Mouse (Mus musculus) induced T-regulatory cell, adult 2 months (primary cell): ENCODE measurements around the gene Rp9.
"Not testable (repeated sequence)": the region's sequence is repeated elsewhere in the genome, so short reads cannot be mapped to it uniquely, and the experiment has no call there.

ENCODE experiments used
- DNase-seq: peaks from one replicate; pipeline ENCODE4 v3.0.0-alpha.2; 2012; ENCODE audit warnings: low read depth

Gene Rp9

GRCm38 (mm10) chr9:22420491-22420890 is 49.1 kb downstream of the Rp9 start:
- DNase-seq = no peak

DNA sequence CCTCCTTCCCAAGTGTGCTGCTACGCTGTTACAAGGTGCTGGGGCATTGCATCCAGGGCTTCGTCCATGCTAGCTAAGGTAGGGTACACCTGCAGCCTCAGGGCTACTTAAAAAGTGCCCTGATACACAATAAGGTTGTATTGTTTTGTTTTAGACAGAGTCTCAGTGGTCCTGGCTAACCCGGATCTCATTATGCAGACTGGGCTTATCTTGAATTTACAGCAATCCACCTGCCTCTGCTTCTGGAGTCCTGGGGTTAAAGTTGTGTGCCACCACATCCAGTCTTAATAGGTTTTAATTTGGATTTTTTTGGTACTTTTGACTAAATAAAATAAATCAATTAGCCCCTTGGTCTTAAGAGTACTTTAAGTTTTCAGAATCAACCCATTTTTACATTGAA is 49.7 kb downstream of the Rp9 start:
- no peak for DNase-seq

DNA sequence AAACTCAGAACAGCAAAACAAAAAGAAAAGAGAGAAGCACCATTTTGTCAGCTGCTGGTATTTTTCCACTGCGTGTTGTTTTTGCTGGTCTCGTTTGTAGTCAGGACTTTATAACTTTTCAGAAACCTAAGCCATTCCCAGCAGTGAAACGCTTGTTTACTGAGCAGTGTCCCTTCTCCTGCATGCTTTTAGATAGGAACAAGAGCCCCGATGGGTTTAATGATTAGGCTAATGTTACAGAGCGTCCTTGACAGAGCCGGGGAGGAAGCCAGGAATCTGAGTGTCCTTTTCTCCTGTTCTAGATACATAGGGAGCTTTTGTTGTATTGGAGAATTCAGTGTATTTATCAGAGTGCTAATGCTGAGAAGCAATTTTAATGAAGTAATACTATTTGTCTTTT is 52.0 kb downstream of the Rp9 start:
- no peak for DNase-seq

DNA sequence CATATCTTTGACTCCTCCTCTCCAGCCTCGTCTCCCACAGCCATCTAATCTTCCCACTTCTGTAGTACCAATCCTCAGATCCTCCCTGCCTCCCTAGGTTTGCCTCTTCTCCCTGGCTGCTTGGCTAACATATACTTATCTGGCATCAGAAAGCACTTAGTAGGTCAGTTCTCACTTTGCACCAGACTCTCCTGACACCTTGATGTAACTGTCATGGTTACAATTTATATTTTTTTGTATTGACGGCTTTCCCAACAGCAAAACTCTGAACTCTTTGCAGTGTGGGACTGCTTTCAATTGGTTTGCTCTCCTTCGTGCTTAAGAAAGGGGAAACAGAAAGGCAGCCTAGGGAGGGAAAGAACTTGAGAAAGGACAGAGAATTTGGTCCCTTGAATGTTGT is 53.4 kb downstream of the Rp9 start:
- DNase-seq = no peak

GRCm38 (mm10) chr9:22411002-22411857 is 58.3 kb downstream of the Rp9 start, which contains the start of gene 9530077C05Rik:
TSS of gene 9530077C05Rik (plus strand) at chr9:22411513.
- DNase-seq = peak; percentile 95

GRCm38 (mm10) chr9:22409501-22409900 is 60.0 kb downstream of the Rp9 start:
- no peak for DNase-seq

- DNase-seq = not testable (repeated sequence)
Observed at GRCm38 (mm10) chr9:22408344-22408743, 61.2 kb downstream of the Rp9 start.

DNA sequence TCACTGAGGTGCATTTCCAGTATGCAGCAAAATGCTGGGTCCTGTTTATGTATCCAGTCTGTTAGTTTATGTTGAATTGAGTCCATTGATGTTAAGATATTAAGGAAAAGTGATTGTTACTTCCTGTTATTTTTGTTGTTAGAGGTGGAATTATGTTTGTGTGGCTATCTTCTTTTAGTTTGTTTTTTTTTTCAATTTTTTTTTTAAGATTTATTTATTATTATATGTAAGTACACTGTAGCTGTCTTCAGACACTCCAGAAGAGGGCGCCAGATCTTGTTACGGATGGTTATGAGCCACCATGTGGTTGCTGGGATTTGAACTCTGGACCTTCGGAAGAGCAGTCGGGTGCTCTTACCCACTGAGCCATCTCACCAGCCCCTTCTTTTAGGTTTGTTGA is 61.9 kb downstream of the Rp9 start:
- DNase-seq = not testable (repeated sequence)

DNA sequence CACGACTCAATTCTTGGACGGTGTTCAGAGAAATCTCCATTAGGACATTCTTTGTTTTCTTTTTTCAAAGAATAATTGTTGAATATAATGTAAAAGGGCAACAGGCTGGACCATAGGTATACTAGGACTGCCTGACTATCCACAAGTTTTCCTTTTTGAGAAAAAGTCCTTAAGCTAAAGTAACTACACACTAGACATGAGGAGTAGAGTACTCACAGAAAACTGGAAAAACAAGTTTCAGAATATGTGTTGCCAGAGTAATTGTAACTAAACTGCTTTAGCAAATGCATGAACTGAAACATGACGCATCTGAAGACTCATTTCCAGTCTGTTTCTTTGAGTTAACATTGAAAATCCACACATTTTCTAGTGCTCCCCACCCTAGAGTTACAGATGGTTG is 64.1 kb downstream of the Rp9 start:
- no peak for DNase-seq

DNA sequence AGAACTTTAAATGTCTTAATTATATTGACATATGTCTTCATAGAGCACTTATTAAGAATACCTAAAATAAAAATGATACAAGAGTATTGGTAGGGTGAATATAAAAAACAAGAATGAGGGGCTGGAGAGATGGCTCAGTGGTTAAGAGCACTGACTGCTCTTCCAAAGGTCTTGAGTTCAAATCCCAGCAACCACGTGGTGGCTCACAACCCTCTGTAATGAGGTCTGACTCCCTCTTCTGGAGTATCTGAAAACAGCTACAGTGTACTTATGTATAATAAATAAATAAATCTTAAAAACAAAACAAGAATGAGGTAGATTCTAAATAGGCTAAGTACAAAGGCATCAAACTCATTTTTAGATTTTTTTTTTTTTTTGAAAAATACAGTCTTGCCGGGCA is 66.0 kb downstream of the Rp9 start:
- not testable (repeated sequence) for DNase-seq

- no peak for DNase-seq
Observed at GRCm38 (mm10) chr9:22402976-22403375, 66.6 kb downstream of the Rp9 start.

GRCm38 (mm10) chr9:22402001-22402400 is 67.5 kb downstream of the Rp9 start:
- DNase-seq = no peak

DNA sequence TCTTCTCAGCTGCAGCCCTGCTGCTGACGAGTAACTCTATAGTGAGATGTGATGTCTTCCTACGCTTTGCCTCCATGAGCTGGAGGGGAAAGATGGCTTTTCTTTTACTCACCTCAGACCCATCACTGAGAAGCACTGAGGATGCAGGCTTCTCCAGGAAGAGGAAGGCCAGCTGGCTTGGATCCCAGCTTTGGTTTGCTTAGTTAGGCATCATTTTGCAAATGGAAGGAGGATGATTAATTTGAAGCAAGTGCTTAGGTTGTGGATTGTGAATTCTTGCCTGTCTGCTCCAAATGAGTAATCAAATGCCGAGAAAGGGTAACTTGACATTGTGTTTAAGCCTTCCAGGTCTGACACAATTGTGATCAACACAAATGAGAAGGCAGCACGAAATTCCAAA is 70.5 kb downstream of the Rp9 start:
- no peak for DNase-seq

DNA sequence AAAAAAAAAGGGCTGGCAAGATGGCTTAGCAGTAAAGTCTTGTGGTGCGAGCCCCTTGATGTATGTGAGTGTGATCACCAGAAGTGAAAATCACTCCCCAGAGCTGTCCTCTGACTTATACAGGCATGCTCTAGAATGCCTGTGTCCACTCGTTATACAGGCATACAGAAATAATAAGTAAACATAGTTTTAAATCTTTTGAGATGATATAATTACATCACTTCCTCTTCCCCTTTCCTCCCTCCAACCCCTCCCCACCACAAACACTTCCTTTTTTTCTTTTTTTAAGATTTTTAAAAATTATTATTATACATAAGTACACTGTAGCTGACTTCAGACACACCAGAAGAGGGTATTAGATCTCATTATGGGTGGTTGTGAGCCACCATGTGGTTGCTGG is 74.8 kb downstream of the Rp9 start:
- no peak for DNase-seq

GRCm38 (mm10) chr9:22390390-22390789 is 79.2 kb downstream of the Rp9 start:
- DNase-seq = no peak

- no peak for DNase-seq
Observed at GRCm38 (mm10) chr9:22389736-22390245, 79.8 kb downstream of the Rp9 start.

DNA sequence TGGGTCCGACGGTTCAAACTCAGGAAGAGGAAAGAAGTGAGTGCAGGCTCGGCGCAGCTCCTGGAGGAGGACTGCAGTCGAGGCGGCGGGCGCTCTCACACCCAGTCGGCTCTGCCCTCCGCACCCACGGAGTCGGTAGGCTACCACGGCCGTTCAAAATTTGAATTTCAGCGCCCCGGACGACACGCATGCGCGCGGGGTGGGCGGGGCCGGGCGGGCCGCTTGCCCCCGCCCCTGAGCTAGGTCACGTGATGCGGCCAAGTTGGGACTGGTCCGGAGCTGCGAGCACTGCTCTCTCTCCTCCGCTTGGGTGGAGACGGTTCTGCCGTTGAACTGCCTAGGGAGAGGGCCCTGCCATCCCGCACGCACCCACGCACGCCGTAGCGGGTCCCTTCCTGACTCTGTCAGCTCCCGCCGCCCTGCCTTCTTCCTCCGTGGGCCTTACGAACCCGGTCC is 80.5 kb downstream of the Rp9 start, which contains the start of gene Anln:
Gene Anln (minus strand): TSS at position 168 of the 456 bp plus-strand sequence.
- DNase-seq = peak; percentile 95

DNA sequence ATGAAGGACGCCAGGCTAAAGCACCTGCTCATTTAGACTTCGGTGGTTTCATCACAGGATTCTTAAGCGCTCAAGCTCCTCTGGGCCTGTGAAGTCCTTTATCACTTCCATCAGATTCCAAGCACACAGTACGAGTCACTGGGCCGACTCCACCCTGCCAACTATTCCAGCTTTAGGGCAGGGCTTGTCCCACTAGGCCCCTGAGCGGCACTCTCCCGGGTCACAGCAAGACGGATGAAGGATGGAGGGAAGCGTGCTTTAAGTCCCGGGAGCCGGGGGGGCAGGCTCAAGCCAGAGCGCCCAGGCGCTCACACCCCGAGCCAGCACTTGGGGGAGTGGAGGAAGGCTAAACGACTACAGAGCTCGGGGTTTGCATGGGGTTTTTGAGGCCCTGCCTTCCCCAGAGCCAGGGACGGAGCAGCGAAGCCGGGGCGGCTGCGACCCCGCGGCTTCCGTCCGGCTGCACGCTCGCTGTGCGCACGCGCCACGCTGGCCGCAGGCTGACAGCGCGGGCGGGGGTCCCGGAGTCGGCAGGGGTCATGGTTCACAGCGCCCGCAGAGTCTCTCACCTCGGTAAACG is 81.1 kb downstream of the Rp9 start:
- DNase-seq = peak; percentile 73

DNA sequence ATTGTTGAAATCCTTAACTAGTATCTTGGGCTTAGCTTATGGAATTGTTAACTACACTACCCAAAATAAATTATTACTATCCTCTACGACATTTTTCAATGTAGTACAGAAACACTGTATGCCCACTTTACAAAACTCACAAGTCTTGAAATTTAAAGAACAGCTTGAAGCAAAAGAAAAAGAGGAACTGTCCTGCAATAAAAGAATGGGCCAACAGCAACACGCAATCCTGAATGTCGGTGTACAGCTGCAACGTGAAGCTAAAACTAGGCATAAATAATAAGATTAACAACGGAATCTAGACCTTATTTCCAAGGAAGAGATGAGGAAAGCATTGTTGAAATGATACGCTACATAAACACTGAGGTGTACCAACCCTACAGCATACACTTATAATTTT is 81.6 kb downstream of the Rp9 start:
- no peak for DNase-seq

DNA sequence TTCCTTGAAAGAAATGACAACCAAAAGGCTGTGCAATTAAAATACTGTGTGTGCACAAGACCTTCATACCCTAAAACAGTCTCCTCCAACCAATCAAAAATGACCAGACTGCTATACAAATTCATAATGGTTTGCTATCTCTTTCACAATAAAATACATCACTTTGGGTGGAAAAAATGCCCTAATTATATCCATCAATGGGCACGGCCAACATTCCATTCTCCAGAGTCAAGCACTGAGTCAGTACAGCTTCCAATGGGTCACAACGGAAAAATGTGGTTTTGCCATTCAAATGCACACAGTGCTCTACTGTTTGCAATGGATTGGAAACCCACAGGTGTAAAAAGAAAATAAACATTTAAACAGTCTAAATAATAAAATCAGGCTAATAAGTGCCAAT is 83.7 kb downstream of the Rp9 start:
- peak; percentile 24 for DNase-seq

DNA sequence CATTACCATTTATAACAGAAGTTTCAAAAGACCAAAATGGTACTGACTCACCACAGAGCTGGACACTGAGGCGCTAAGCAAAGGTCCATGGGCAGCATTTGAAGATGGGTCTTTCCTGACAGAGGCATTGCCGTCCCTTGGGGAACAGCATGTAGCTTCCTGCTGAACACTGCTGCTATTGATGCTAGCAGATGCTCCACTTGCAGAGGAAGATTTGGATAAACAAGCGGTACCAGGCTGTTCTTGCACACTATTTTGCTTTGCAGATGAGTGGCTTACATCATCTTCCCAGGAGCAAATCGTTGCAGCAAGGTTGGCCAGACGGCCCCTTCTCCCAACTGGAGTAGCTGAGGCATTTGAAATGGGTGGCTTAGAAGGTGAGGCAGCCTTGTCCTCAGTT is 93.5 kb downstream of the Rp9 start:
- no peak for DNase-seq

GRCm38 (mm10) chr9:22372760-22373159 is 96.8 kb downstream of the Rp9 start:
- peak; percentile 42 for DNase-seq

DNA sequence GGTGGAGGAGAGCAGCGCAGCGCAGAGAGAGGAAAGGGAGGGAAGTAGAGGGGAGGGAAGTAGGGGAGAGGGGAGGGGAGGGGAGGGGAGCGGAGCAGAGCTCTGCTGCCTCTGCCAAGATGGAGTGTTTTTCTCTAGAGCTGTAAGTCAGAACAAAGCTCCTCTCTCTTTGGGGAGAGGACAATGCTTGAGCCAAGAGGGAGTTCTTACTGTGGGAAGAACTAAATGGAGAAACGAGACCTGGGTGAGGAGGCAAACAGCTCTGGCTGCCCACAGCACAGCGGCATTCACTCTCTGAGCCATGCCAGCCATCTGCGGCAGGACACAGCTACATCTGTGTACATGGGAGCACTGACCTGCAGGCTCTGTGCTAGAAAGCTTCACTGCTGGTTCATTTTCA is 101.5 kb downstream of the Rp9 start:
- no peak for DNase-seq
